Mouse (Mus musculus): Measurements from ENCODE around the gene Nrxn1. TPM values are rescaled to one million over a fixed set of nuclear protein-coding genes. Genes with fewer than 3 reads are reported as not detected.

The Nrxn1 gene
- polyA plus RNA-seq, 1 experiment, result not detected

DNA sequence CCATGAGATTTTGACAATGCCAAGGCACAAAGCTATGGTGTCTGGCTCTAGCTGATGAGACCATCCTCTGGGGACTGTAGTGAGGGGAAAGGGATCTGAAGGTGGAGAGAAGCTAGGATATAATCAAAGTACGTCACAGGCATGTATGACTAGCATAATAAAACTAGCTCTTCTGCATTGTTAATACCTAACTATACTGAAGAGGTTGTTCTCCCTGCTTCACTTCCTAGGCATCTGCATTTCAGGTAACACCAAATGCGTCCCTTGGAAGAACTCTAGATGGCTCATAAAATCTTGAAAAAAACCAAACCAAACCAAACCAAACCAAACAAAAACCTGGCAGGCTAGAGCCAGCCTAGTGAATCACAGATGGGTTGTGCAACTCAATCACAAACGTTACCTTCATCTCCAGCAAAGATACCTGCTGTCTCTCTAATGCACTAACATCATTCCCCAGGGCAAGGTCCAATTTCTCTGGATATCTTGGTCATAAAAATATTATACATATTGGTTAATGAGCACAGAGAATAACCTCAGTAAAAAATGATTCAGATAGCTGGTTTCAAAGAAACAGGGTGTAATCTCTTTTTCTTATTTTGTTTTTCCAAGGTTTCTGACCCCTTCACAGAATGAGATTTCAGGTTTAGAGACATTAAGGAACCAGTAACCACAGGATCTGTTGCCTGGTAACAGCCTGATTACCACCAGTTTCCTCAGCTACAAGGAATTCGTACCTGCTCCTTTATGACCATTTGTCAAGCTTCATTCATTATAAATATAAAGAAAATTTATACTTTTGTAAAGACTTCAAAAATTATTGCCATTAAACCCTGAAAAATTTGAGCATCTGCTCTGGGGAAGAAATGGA is 256.5 kb downstream of the Nrxn1 start:
- no peaks in the 10 kb centered on the region for H3K4me1 ChIP-seq (ENCODE audit: control insufficient read depth, insufficient read depth, low read length)
- TF ChIP-seq CTCF (IDR thresholded peaks at IDR 0.05; ENCODE audit: insufficient read depth, low read depth, low read length) (no peak), POLR2A (IDR thresholded peaks at IDR 0.05; ENCODE audit: insufficient read depth, low read depth, low read length) (no peak)
- no peak overlapping the region for H3K27ac ChIP-seq (ENCODE audit: insufficient read depth, low read depth, low read length)
- H3K4me3 ChIP-seq (ENCODE audit: insufficient read depth, low read depth, low read length), result no peak overlapping the region
- WGBS, result 78% methylated on average over 4 of the region's 4 CpGs

- TF ChIP-seq POLR2A (IDR thresholded peaks at IDR 0.05; ENCODE audit: insufficient read depth, low read depth, low read length) (no peak), CTCF (IDR thresholded peaks at IDR 0.05; ENCODE audit: insufficient read depth, low read depth, low read length) (no peak)
- H3K27ac ChIP-seq (ENCODE audit: insufficient read depth, low read depth, low read length), result no peak overlapping the region
- no peak overlapping the region for H3K4me3 ChIP-seq (ENCODE audit: insufficient read depth, low read depth, low read length)
- H3K4me1 ChIP-seq (ENCODE audit: control insufficient read depth, insufficient read depth, low read length), result no peaks in the 10 kb centered on the region
- WGBS, result 85% methylated on average over 2 of the region's 2 CpGs
Measured at GRCm38 (mm10) chr17:90818340-90818739, 274.5 kb downstream of the Nrxn1 start.

DNA sequence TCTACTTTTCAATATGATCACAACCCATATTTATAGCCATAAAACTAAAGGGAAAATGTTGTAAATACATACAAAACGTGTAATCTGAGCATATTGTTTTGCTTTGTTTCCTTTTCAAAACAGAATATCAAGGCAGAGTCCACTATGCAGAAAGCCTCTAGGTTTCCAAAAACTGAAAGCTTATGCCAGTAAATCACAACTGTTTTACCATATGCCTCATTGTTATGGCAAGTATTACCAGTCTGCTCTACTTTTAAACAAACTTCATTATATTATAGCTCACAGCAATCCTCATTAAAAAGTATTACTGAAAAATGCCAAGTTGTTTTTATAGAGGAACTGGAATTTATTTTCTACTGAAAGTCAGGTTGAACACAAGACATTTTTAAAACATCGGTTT is 275.0 kb downstream of the Nrxn1 start:
- Histone ChIP-seq H3K27ac (ENCODE audit: insufficient read depth, low read depth, low read length) (no peak overlapping the region), H3K4me3 (ENCODE audit: insufficient read depth, low read depth, low read length) (no peak overlapping the region), H3K4me1 (ENCODE audit: control insufficient read depth, insufficient read depth, low read length) (no peaks in the 10 kb centered on the region)
- no peak for TF ChIP-seq POLR2A (IDR thresholded peaks at IDR 0.05; ENCODE audit: insufficient read depth, low read depth, low read length)
- no peak for TF ChIP-seq CTCF (IDR thresholded peaks at IDR 0.05; ENCODE audit: insufficient read depth, low read depth, low read length)
- 88% methylated on average over 2 of the region's 2 CpGs for WGBS

DNA sequence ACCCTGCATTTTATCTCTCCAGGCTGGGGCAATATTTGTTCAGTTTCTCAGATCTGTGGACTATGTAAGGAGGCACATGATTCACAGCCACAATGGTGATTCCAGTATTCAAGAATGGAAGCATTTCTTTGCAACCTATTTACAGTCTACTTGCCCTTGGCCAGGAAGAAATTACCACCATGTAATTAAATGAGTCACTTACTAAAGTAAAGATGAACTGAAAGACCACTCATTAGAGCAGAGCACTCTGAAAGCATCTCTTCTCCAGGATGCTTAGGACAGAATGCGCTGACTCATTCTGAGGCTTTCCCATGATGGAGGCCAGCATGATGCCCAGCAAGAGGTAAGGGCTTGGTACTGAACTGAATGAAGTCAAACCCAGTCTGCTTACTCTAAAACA is 277.6 kb downstream of the Nrxn1 start:
- TF ChIP-seq POLR2A (IDR thresholded peaks at IDR 0.05; ENCODE audit: insufficient read depth, low read depth, low read length), result no peak
- no peak for TF ChIP-seq CTCF (IDR thresholded peaks at IDR 0.05; ENCODE audit: insufficient read depth, low read depth, low read length)
- H3K4me1 ChIP-seq (ENCODE audit: control insufficient read depth, insufficient read depth, low read length), result no peaks in the 10 kb centered on the region
- 65% methylated on average over 1 of the region's 1 CpGs for WGBS
- no peak overlapping the region for H3K27ac ChIP-seq (ENCODE audit: insufficient read depth, low read depth, low read length)
- no peak overlapping the region for H3K4me3 ChIP-seq (ENCODE audit: insufficient read depth, low read depth, low read length)

- Histone ChIP-seq H3K4me3 (ENCODE audit: insufficient read depth, low read depth, low read length) (no peak overlapping the region), H3K4me1 (ENCODE audit: control insufficient read depth, insufficient read depth, low read length) (no peaks in the 10 kb centered on the region), H3K27ac (ENCODE audit: insufficient read depth, low read depth, low read length) (no peak overlapping the region)
- no peak for TF ChIP-seq POLR2A (IDR thresholded peaks at IDR 0.05; ENCODE audit: insufficient read depth, low read depth, low read length)
- TF ChIP-seq CTCF (IDR thresholded peaks at IDR 0.05; ENCODE audit: insufficient read depth, low read depth, low read length), result no peak
Measured at GRCm38 (mm10) chr17:90813760-90814159, 279.1 kb downstream of the Nrxn1 start.

GRCm38 (mm10) chr17:90812485-90812884 is 280.4 kb downstream of the Nrxn1 start:
- Histone ChIP-seq H3K4me3 (ENCODE audit: insufficient read depth, low read depth, low read length) (no peak overlapping the region), H3K27ac (ENCODE audit: insufficient read depth, low read depth, low read length) (no peak overlapping the region), H3K4me1 (ENCODE audit: control insufficient read depth, insufficient read depth, low read length) (no peaks in the 10 kb centered on the region)
- WGBS, result 93% methylated on average over 2 of the region's 2 CpGs
- no peak for TF ChIP-seq POLR2A (IDR thresholded peaks at IDR 0.05; ENCODE audit: insufficient read depth, low read depth, low read length)
- TF ChIP-seq CTCF (IDR thresholded peaks at IDR 0.05; ENCODE audit: insufficient read depth, low read depth, low read length), result no peak

- no peak overlapping the region for H3K27ac ChIP-seq (ENCODE audit: insufficient read depth, low read depth, low read length)
- H3K4me1 ChIP-seq (ENCODE audit: control insufficient read depth, insufficient read depth, low read length), result no peaks in the 10 kb centered on the region
- H3K4me3 ChIP-seq (ENCODE audit: insufficient read depth, low read depth, low read length), result no peak overlapping the region
- TF ChIP-seq CTCF (IDR thresholded peaks at IDR 0.05; ENCODE audit: insufficient read depth, low read depth, low read length) (no peak), POLR2A (IDR thresholded peaks at IDR 0.05; ENCODE audit: insufficient read depth, low read depth, low read length) (no peak)
- WGBS, result 61% methylated on average over 8 of the region's 8 CpGs
Measured at GRCm38 (mm10) chr17:90809197-90810163, 283.4 kb downstream of the Nrxn1 start.

DNA sequence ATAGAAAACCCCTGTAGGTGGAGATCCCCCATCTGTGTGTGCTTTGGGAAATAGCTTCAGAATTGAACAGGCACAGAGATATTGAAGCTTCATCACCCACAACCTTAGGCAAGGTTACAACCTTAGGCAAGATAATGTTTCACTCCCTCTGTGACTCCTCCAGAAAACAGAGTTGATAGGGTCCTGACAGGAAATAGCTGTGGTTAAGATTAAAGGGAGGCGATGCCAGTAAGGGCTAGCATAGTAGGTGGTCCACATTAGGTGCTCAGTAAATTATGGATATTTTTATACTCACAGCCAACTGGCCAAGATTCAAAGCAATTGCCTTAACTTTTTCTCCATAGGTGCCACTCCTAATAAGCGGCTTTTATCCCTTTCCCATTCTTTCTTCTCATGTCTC is 284.6 kb downstream of the Nrxn1 start:
- 94% methylated on average over 2 of the region's 2 CpGs for WGBS
- H3K27ac ChIP-seq (ENCODE audit: insufficient read depth, low read depth, low read length), result no peak overlapping the region
- no peaks in the 10 kb centered on the region for H3K4me1 ChIP-seq (ENCODE audit: control insufficient read depth, insufficient read depth, low read length)
- no peak overlapping the region for H3K4me3 ChIP-seq (ENCODE audit: insufficient read depth, low read depth, low read length)
- TF ChIP-seq POLR2A (IDR thresholded peaks at IDR 0.05; ENCODE audit: insufficient read depth, low read depth, low read length), result no peak
- no peak for TF ChIP-seq CTCF (IDR thresholded peaks at IDR 0.05; ENCODE audit: insufficient read depth, low read depth, low read length)

GRCm38 (mm10) chr17:90807199-90807598 is 285.7 kb downstream of the Nrxn1 start:
- TF ChIP-seq POLR2A (IDR thresholded peaks at IDR 0.05; ENCODE audit: insufficient read depth, low read depth, low read length) (no peak), CTCF (IDR thresholded peaks at IDR 0.05; ENCODE audit: insufficient read depth, low read depth, low read length) (no peak)
- Histone ChIP-seq H3K4me3 (ENCODE audit: insufficient read depth, low read depth, low read length) (no peak overlapping the region), H3K27ac (ENCODE audit: insufficient read depth, low read depth, low read length) (no peak overlapping the region), H3K4me1 (ENCODE audit: control insufficient read depth, insufficient read depth, low read length) (no peaks in the 10 kb centered on the region)
